Mouse (Mus musculus): ENCODE measurements around the gene Spryd3. TPM values are rescaled to one million over a fixed set of nuclear protein-coding genes. Genes with fewer than 3 reads are reported as not detected.
A peak's percentile ranks its signal among the peaks of the same experiment; 100 is the strongest.

Spryd3 gene
- polyA plus RNA-seq, 1 experiment from 2014 or later = 40.2 TPM

GRCm38 (mm10) chr15:102100161-102100981 is 35.7 kb downstream of the Spryd3 start, which contains the start of gene Tns2:
Tns2 (plus strand) TSS chr15:102100413.
- Histone ChIP-seq H3K9ac (replicated peaks; ENCODE audit: low read length) (peak within 1 kb of the TSS; percentile 52), H3K27ac (replicated peaks; ENCODE audit: low read depth, low read length) (no peak within 1 kb of the TSS), H3K36me3 (ENCODE audit: control insufficient read depth, insufficient read depth, low read length) (peaks cover 27% of the 10 kb centered on the region), H3K4me3 (replicated peaks; ENCODE audit: low read depth, low read length) (peak within 1 kb of the TSS; percentile 50), H3K4me2 (ENCODE audit: low read length) (peak within 1 kb of the TSS; percentile 79), H3K4me1 (ENCODE audit: control insufficient read depth, insufficient read depth, low read length) (peaks cover 17% of the 10 kb centered on the region; the same call in 1 of the 2 replicates), H3K27me3 (ENCODE audit: control insufficient read depth, insufficient read depth, low read length) (peaks cover 20% of the 10 kb centered on the region), H3K9me3 (ENCODE audit: control insufficient read depth, low read length) (no peaks in the 10 kb centered on the region)
- DNase-seq (peak; percentile 79), ATAC-seq (ENCODE audit: low FRiP score, low TSS enrichment) (peak; percentile 64)
- WGBS = under 1% methylated on average over 63 of the region's 82 CpGs

DNA sequence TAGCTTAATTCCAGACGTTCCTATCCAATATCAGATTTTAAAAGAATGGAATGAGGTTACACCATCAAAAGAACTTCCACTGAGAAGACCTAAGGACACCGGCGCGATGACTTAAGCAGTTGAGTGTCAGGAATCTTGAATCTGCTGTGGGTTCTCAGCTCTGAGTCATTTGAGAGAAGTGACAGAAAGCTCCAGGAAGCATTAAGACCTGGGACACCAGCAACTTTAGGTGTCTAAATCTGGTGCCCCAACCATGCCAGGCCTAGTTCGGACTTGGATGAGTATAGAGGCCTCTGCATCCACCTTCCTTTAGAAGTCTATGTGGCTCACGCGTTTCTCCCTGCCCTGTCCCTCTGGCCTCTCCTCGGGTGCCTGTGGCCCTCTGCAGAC is 36.3 kb downstream of the Spryd3 start:
- H3K9me3 ChIP-seq (ENCODE audit: control insufficient read depth, low read length) = no peaks in the 10 kb centered on the region
- ATAC-seq (ENCODE audit: low FRiP score, low TSS enrichment) (no peak), DNase-seq (no peak)
- peak overlapping the region; percentile 79 for H3K4me2 ChIP-seq (ENCODE audit: low read length)
- peaks cover 33% of the 10 kb centered on the region for H3K36me3 ChIP-seq (ENCODE audit: control insufficient read depth, insufficient read depth, low read length)
- peaks cover 17% of the 10 kb centered on the region; the same call in 1 of the 2 replicates for H3K27me3 ChIP-seq (ENCODE audit: control insufficient read depth, insufficient read depth, low read length)
- H3K4me1 ChIP-seq (ENCODE audit: control insufficient read depth, insufficient read depth, low read length) = peaks cover 17% of the 10 kb centered on the region; the same call in 1 of the 2 replicates
- H3K9ac ChIP-seq (replicated peaks; ENCODE audit: low read length) = peak overlapping the region; percentile 52
- 25% methylated on average over 8 of the region's 8 CpGs for WGBS
- no peak overlapping the region for H3K27ac ChIP-seq (replicated peaks; ENCODE audit: low read depth, low read length)
- H3K4me3 ChIP-seq (replicated peaks; ENCODE audit: low read depth, low read length) = peak overlapping the region; percentile 50

DNA sequence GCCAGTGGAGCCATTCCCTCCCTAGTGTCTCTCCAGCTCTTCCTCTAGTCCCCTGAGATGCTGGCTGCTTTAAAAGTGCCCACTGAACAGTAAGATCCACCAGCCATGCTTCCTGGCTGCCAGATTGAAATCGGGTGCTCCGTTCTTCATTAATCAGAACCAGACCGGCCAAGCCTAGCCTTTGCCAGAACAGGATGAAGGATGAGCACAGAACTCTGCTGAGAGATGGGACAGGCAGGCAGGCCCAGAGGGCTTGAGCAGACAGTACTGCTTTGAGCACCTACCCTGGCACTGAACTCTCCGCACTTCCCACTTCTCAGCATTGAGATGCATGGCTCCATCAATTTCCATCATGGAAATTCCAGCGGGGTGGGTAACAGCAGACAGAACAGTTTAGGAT is 36.8 kb downstream of the Spryd3 start:
- Histone ChIP-seq H3K27ac (replicated peaks; ENCODE audit: low read depth, low read length) (no peak overlapping the region), H3K4me3 (replicated peaks; ENCODE audit: low read depth, low read length) (no peak overlapping the region), H3K9me3 (ENCODE audit: control insufficient read depth, low read length) (no peaks in the 10 kb centered on the region), H3K36me3 (ENCODE audit: control insufficient read depth, insufficient read depth, low read length) (peaks cover 38% of the 10 kb centered on the region), H3K4me1 (ENCODE audit: control insufficient read depth, insufficient read depth, low read length) (peaks cover 17% of the 10 kb centered on the region; the same call in 1 of the 2 replicates), H3K27me3 (ENCODE audit: control insufficient read depth, insufficient read depth, low read length) (peaks cover 17% of the 10 kb centered on the region; the same call in 1 of the 2 replicates), H3K4me2 (ENCODE audit: low read length) (peak overlapping the region; percentile 79; the same call in 1 of the 2 replicates), H3K9ac (replicated peaks; ENCODE audit: low read length) (no peak overlapping the region)
- 60% methylated on average over 5 of the region's 5 CpGs for WGBS
- DNase-seq (no peak), ATAC-seq (ENCODE audit: low FRiP score, low TSS enrichment) (no peak)

DNA sequence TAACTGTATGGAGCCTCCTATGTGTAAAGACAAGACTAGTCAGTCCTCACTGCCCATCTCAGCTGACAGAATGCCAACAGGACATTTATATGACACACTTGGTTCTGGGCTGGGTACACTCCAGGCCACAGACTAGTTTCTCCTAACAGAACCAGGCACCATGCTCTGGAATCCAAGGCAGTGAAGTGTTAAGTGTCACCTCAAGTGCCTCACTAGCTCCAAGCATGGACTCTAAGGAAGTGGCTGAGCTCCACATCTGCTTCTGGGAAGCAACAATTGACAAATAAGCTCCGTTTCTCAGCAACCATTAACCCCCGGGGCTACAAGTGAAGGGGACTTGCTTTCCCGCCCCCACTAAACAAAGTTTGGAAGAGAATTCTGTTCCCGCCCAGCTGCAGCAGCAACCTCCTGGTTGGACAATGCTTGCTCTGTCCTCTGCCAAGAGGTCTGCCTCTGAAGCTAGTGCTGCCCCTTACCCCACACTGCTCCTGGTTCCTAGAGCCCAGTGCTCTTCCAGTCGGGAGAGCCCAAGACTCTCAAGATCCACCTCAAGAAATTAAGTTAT is 38.0 kb downstream of the Spryd3 start:
- DNase-seq = no peak
- peaks cover 10% of the 10 kb centered on the region; the same call in 1 of the 2 replicates for H3K4me1 ChIP-seq (ENCODE audit: control insufficient read depth, insufficient read depth, low read length)
- H3K36me3 ChIP-seq (ENCODE audit: control insufficient read depth, insufficient read depth, low read length) = peaks cover 50% of the 10 kb centered on the region
- H3K27me3 ChIP-seq (ENCODE audit: control insufficient read depth, insufficient read depth, low read length) = peaks cover 17% of the 10 kb centered on the region; the same call in 1 of the 2 replicates
- no peak overlapping the region for H3K4me2 ChIP-seq (ENCODE audit: low read length)
- no peak overlapping the region for H3K27ac ChIP-seq (replicated peaks; ENCODE audit: low read depth, low read length)
- no peak for ATAC-seq (ENCODE audit: low FRiP score, low TSS enrichment)
- no peaks in the 10 kb centered on the region for H3K9me3 ChIP-seq (ENCODE audit: control insufficient read depth, low read length)
- WGBS = 26% methylated on average over 5 of the region's 5 CpGs
- no peak overlapping the region for H3K4me3 ChIP-seq (replicated peaks; ENCODE audit: low read depth, low read length)
- no peak overlapping the region for H3K9ac ChIP-seq (replicated peaks; ENCODE audit: low read length)

DNA sequence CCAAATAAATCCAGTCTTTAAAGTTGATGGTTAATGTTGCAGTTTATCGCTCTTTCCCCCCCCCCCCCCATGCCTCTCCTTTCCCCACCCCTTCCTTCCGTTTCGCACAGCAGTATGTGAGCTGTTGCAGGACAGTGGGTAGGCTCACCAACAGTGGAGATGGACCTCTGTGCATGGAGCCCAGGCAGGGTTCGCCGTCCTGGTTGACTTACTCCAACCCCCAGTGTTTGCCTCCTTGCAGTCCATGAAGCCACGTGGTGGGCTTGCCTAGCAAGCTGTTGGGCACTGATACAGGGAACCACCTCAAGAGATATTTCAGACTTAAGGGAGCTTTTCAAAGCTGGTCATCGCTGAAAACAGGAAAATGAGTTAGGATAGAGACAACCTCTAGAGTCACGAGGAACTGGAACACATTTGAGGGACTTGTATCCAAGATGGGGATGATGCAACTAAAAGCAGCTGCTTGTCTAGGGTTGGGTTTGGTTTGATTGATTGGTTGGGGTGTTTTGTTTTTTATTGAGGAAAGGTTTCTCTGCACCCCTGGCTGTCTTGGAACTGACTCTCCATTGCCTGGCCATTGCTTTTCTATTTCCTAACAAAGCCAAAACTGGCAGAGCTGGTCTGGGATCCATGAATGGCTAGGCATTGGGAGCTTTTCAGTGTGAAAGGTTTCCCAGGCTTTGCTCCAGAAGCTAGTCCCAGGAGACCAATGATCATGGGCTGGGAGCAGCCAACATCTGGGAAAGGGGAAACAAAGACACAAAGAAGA is 38.7 kb downstream of the Spryd3 start:
- no peak overlapping the region for H3K4me2 ChIP-seq (ENCODE audit: low read length)
- H3K9me3 ChIP-seq (ENCODE audit: control insufficient read depth, low read length) = no peaks in the 10 kb centered on the region
- no peak overlapping the region for H3K9ac ChIP-seq (replicated peaks; ENCODE audit: low read length)
- H3K36me3 ChIP-seq (ENCODE audit: control insufficient read depth, insufficient read depth, low read length) = peaks cover 57% of the 10 kb centered on the region
- peaks cover 7% of the 10 kb centered on the region; the same call in 1 of the 2 replicates for H3K4me1 ChIP-seq (ENCODE audit: control insufficient read depth, insufficient read depth, low read length)
- DNase-seq (no peak), ATAC-seq (ENCODE audit: low FRiP score, low TSS enrichment) (no peak)
- H3K27me3 ChIP-seq (ENCODE audit: control insufficient read depth, insufficient read depth, low read length) = peaks cover 11% of the 10 kb centered on the region; the same call in 1 of the 2 replicates
- 89% methylated on average over 8 of the region's 8 CpGs for WGBS
- no peak overlapping the region for H3K27ac ChIP-seq (replicated peaks; ENCODE audit: low read depth, low read length)
- no peak overlapping the region for H3K4me3 ChIP-seq (replicated peaks; ENCODE audit: low read depth, low read length)

GRCm38 (mm10) chr15:102094988-102095387 is 41.0 kb downstream of the Spryd3 start:
- H3K4me2 ChIP-seq (ENCODE audit: low read length) = no peak overlapping the region
- H3K36me3 ChIP-seq (ENCODE audit: control insufficient read depth, insufficient read depth, low read length) = peaks cover 81% of the 10 kb centered on the region
- no peaks in the 10 kb centered on the region for H3K27me3 ChIP-seq (ENCODE audit: control insufficient read depth, insufficient read depth, low read length)
- no peaks in the 10 kb centered on the region; the same call in 1 of the 2 replicates for H3K4me1 ChIP-seq (ENCODE audit: control insufficient read depth, insufficient read depth, low read length)
- H3K27ac ChIP-seq (replicated peaks; ENCODE audit: low read depth, low read length) = no peak overlapping the region
- no peaks in the 10 kb centered on the region for H3K9me3 ChIP-seq (ENCODE audit: control insufficient read depth, low read length)
- 92% methylated on average over 16 of the region's 16 CpGs for WGBS
- H3K9ac ChIP-seq (replicated peaks; ENCODE audit: low read length) = no peak overlapping the region
- no peak overlapping the region for H3K4me3 ChIP-seq (replicated peaks; ENCODE audit: low read depth, low read length)
- ATAC-seq (ENCODE audit: low FRiP score, low TSS enrichment) (no peak), DNase-seq (no peak)

GRCm38 (mm10) chr15:102094157-102094556 is 41.9 kb downstream of the Spryd3 start:
- H3K4me1 ChIP-seq (ENCODE audit: control insufficient read depth, insufficient read depth, low read length) = no peaks in the 10 kb centered on the region
- H3K4me3 ChIP-seq (replicated peaks; ENCODE audit: low read depth, low read length) = no peak overlapping the region
- H3K9ac ChIP-seq (replicated peaks; ENCODE audit: low read length) = no peak overlapping the region
- 73% methylated on average over 2 of the region's 2 CpGs for WGBS
- H3K4me2 ChIP-seq (ENCODE audit: low read length) = no peak overlapping the region
- DNase-seq (no peak), ATAC-seq (ENCODE audit: low FRiP score, low TSS enrichment) (no peak)
- H3K9me3 ChIP-seq (ENCODE audit: control insufficient read depth, low read length) = no peaks in the 10 kb centered on the region
- no peaks in the 10 kb centered on the region for H3K27me3 ChIP-seq (ENCODE audit: control insufficient read depth, insufficient read depth, low read length)
- H3K36me3 ChIP-seq (ENCODE audit: control insufficient read depth, insufficient read depth, low read length) = peaks cover 89% of the 10 kb centered on the region
- H3K27ac ChIP-seq (replicated peaks; ENCODE audit: low read depth, low read length) = no peak overlapping the region

- ATAC-seq (ENCODE audit: low FRiP score, low TSS enrichment) (no peak), DNase-seq (no peak)
- H3K9ac ChIP-seq (replicated peaks; ENCODE audit: low read length) = no peak overlapping the region
- no peaks in the 10 kb centered on the region for H3K9me3 ChIP-seq (ENCODE audit: control insufficient read depth, low read length)
- H3K27me3 ChIP-seq (ENCODE audit: control insufficient read depth, insufficient read depth, low read length) = no peaks in the 10 kb centered on the region
- peaks cover 97% of the 10 kb centered on the region for H3K36me3 ChIP-seq (ENCODE audit: control insufficient read depth, insufficient read depth, low read length)
- H3K4me1 ChIP-seq (ENCODE audit: control insufficient read depth, insufficient read depth, low read length) = no peaks in the 10 kb centered on the region
- H3K4me2 ChIP-seq (ENCODE audit: low read length) = no peak overlapping the region
- no peak overlapping the region for H3K27ac ChIP-seq (replicated peaks; ENCODE audit: low read depth, low read length)
- no peak overlapping the region for H3K4me3 ChIP-seq (replicated peaks; ENCODE audit: low read depth, low read length)
- 92% methylated on average over 4 of the region's 4 CpGs for WGBS
Measured at GRCm38 (mm10) chr15:102092222-102092621, 43.8 kb downstream of the Spryd3 start.
